Mouse (Mus musculus): ENCODE measurements around the gene Vmn2r98.
"Not testable (repeated sequence)": the region's sequence is repeated elsewhere in the genome, so short reads cannot be mapped to it uniquely, and the experiment has no call there.

Vmn2r98 gene

DNA sequence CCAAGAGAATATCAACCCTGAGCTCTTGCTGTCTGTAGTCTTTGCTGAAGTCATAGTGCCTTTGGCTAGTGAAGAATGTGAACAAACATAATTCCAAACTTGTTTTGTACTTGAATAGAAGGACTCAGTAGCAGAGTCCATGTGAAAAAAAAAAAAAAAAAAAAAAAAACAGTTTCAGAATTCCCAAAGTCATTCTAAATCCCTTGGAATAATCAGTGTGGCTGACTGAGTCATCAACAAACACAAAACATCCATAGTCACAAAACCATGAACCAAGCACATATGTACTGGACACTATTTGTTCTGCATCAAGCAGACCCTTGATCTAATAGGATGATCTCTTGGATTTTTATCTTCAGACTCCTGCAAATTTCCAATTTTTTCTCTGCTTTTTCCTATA, at the start of gene Vmn2r98:
Gene Vmn2r98 (plus strand): TSS at position 301 of the 400 bp plus-strand sequence.
- DNase-seq: not testable (repeated sequence)

DNA sequence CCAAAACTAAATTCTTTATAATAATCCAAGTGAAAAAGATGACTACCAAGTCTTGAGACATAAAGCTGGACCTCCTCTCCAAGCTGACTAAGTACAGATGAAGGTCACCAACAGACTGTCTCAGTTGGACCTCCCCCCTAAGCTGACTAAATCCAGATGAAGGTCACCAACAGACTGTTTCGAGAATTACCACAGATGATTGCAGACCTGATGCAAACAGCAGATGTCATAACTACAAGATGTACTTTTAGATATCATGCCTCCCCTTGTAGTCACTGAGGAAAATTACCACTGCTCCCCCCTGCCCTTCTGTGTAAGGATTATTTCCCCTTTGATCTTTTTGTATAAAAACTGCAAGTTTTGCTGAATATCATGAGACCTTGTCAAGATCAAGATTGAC, 21.8 kb upstream of the Vmn2r98 start:
- not testable (repeated sequence) for DNase-seq

DNA sequence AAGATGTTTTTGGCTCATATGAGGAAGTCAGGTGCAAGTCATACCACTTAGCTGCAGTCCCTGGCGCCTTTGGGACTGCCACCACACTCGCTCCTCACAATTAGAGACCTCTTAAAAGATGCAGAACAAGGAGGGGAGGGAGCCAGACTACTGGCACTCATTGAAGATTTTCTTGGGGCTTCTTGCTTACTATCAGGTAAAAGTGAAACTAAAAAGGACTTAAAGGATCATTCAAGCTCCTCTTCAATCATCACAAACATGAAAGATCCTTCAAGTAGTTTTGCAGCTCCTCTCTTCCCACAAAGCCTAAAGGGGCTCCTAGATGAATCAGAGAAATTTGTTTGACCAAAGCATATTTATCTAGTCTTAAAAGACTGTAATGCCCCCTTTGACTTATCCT, 21.3 kb upstream of the Vmn2r98 start:
- DNase-seq: no peak

DNA sequence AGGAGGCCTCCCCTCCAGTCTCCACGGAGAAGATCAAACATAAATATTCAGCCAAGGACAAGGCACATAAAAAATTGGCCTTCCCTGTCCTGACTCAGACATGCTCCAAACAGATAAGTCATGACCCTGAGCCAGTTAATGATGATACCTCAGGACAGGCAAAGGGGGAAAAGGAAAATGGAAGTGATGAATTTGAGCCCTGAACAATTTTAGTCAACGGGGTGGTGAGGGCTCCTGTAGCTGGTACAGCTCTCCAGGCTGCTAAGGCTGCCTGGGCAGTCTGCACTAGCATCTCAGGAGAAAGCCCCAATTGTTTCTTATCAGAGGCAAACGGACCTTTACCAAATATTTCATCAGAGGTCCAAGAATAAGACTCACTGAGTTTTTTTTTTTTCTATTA, 20.5 kb upstream of the Vmn2r98 start:
- DNase-seq: no peak
